In genomic region chr7:139516661-139517016, GRCm38 (mm10) we compare ENCODE assay signal across 18 mouse cellular contexts.
DNase-seq lines count a peak whose midpoint lies in the region; ATAC-seq and TF ChIP-seq lines count a peak whose summit lies in the region.
"Had no signal": no experiment of that assay in that cellular context is flagged by ENCODE, and none has a peak within 500 bp of the region (broad histone marks: within the 10 kb centered on the region; RNA-seq: fewer than 3 reads in every experiment).

No protein-coding gene starts in this region.

- no peak overlapping the region for H3K4me3 ChIP-seq in heart, embryonic 11.5 days (ENCODE audit: low read depth, low read length)
- no peak overlapping the region for H3K4me3 ChIP-seq in heart, postnatal 0 days (ENCODE audit: low read depth, low read length)
- no peak overlapping the region for H3K4me3 ChIP-seq in heart, embryonic 10.5 days
- H3K4me3 ChIP-seq in limb, embryonic 15.5 days: no peak overlapping the region
- H3K4me3 ChIP-seq: embryonic facial prominence, embryonic 15.5 days; hindbrain, embryonic 12.5 days; neural tube, embryonic 15.5 days had no signal

- no peak for TF ChIP-seq CTCF in heart, postnatal 0 days (IDR thresholded peaks at IDR 0.05; ENCODE audit: low read depth)
- no peak for TF ChIP-seq CTCF in Patski (IDR thresholded peaks at IDR 0.05)

- 84% methylated on average over 5 of the region's 5 CpGs for WGBS in heart, embryonic 11.5 days (ENCODE audit: insufficient replicate concordance)
- WGBS in heart, postnatal 0 days: 50% methylated on average over 5 of the region's 5 CpGs
- 94% methylated on average over 5 of the region's 5 CpGs for WGBS in heart, embryonic 10.5 days
- 71% methylated on average over 5 of the region's 5 CpGs for WGBS in limb, embryonic 15.5 days

- 0 out of 2 replicates have a peak, but pooled peaks have one; percentile 43 for ATAC-seq in heart, embryonic 11.5 days (replicated peaks; ENCODE audit: insufficient number of reproducible peaks, low FRiP score, low TSS enrichment)
- peak; percentile 63 for ATAC-seq in heart, postnatal 0 days (ENCODE audit: insufficient read depth, low read depth)
- ATAC-seq in Patski: peak; percentile 58
- no peak for ATAC-seq in limb, embryonic 15.5 days (ENCODE audit: insufficient number of reproducible peaks, low FRiP score, low TSS enrichment, low read depth)
- ATAC-seq: CD4-positive, CD25-positive, alpha-beta regulatory T cell, adult 4 months; liver, postnatal 0 days; midbrain, embryonic 16.5 days had no signal

- no peaks in the 10 kb centered on the region for H3K27me3 ChIP-seq in heart, embryonic 11.5 days (ENCODE audit: control insufficient read depth, insufficient read depth, low read length)
- H3K27me3 ChIP-seq in heart, postnatal 0 days (ENCODE audit: control insufficient read depth, insufficient read depth, low read length): no peaks in the 10 kb centered on the region
- no peaks in the 10 kb centered on the region for H3K27me3 ChIP-seq in heart, embryonic 10.5 days (ENCODE audit: insufficient read depth, poor library complexity, severe bottlenecking)
- H3K27me3 ChIP-seq in Patski: no peaks in the 10 kb centered on the region
- H3K27me3 ChIP-seq in limb, embryonic 15.5 days: no peaks in the 10 kb centered on the region
- H3K27me3 ChIP-seq: embryonic facial prominence, embryonic 15.5 days had no signal

- H3K36me3 ChIP-seq in heart, embryonic 11.5 days (ENCODE audit: control insufficient read depth, insufficient read depth, low read length): peaks cover 3% of the 10 kb centered on the region; the same call in 1 of the 2 replicates
- peaks cover 59% of the 10 kb centered on the region for H3K36me3 ChIP-seq in heart, postnatal 0 days (replicated peaks; ENCODE audit: control insufficient read depth, insufficient read depth, low read length)
- H3K36me3 ChIP-seq in heart, embryonic 10.5 days: peaks cover 51% of the 10 kb centered on the region
- H3K36me3 ChIP-seq in limb, embryonic 15.5 days: peaks cover 6% of the 10 kb centered on the region; the same call in 1 of the 2 replicates
- H3K36me3 ChIP-seq: neural tube, embryonic 15.5 days had no signal

- TF ChIP-seq EP300 in heart, postnatal 0 days (IDR thresholded peaks at IDR 0.05; ENCODE audit: low read depth): no peak

- H3K4me1 ChIP-seq in heart, embryonic 11.5 days (ENCODE audit: control insufficient read depth, insufficient read depth, low read length): no peaks in the 10 kb centered on the region
- peaks cover 7% of the 10 kb centered on the region; the same call in 1 of the 2 replicates for H3K4me1 ChIP-seq in heart, postnatal 0 days (ENCODE audit: control insufficient read depth, insufficient read depth)
- peaks cover 6% of the 10 kb centered on the region; the same call in 1 of the 2 replicates for H3K4me1 ChIP-seq in heart, embryonic 10.5 days
- H3K4me1 ChIP-seq in limb, embryonic 15.5 days: peaks cover 20% of the 10 kb centered on the region

- DNase-seq in heart, adult 9 months (ENCODE audit: low spot score in 2 of 2): no peak
- DNase-seq in heart, postnatal 0 days (ENCODE audit: low spot score): no peak
- no peak for DNase-seq in heart, embryonic 10.5 days (ENCODE audit: low spot score)
- DNase-seq in Patski (ENCODE audit: low read depth, low spot score): no peak
- DNase-seq in layer of hippocampus, postnatal 10 days (ENCODE audit: low spot score in 2 of 2): no peak
- DNase-seq in right cerebral cortex, postnatal 4 days: no peak
- DNase-seq: cerebellum, adult 9-11 months; forebrain, postnatal 0 days; liver, postnatal 0 days had no signal

- in situ Hi-C loops in Patski (cut with MboI; ENCODE audit: low pct_unique_long_range_greater_than_20kb): no loop called here

- CTCF ChIA-PET in Patski (lab: Charles Lee): interaction anchor here (1.3 kb wide), 1 partner anchor 23 kb away, joined by 4 read pairs; no protein-coding TSS in a partner anchor

- no peaks in the 10 kb centered on the region for H3K9me3 ChIP-seq in heart, embryonic 11.5 days (replicated peaks; ENCODE audit: control insufficient read depth, low read length)
- no peaks in the 10 kb centered on the region for H3K9me3 ChIP-seq in heart, postnatal 0 days (replicated peaks; ENCODE audit: control insufficient read depth, low read length)
- H3K9me3 ChIP-seq in heart, embryonic 10.5 days: no peaks in the 10 kb centered on the region
- H3K9me3 ChIP-seq in limb, embryonic 15.5 days: no peaks in the 10 kb centered on the region
- H3K9me3 ChIP-seq: embryonic facial prominence, embryonic 15.5 days; hindbrain, embryonic 12.5 days; neural tube, embryonic 15.5 days had no signal

- H3K9ac ChIP-seq in heart, embryonic 11.5 days (ENCODE audit: low read depth, low read length): no peak overlapping the region
- H3K9ac ChIP-seq in heart, postnatal 0 days (replicated peaks; ENCODE audit: low read depth, low read length): no peak overlapping the region
- H3K9ac ChIP-seq in limb, embryonic 15.5 days: no peak overlapping the region
- H3K9ac ChIP-seq: embryonic facial prominence, embryonic 15.5 days; forebrain, postnatal 0 days; hindbrain, embryonic 12.5 days; liver, postnatal 0 days; neural tube, embryonic 15.5 days had no signal

- H3K27ac ChIP-seq in heart, embryonic 11.5 days (ENCODE audit: low read depth, low read length): no peak overlapping the region
- H3K27ac ChIP-seq in heart, postnatal 0 days (ENCODE audit: low read depth): peak overlapping the region; percentile 62
- H3K27ac ChIP-seq in heart, embryonic 10.5 days: no peak overlapping the region
- peak overlapping the region; percentile 38; the same call in 1 of the 2 replicates for H3K27ac ChIP-seq in limb, embryonic 15.5 days
- H3K27ac ChIP-seq: embryonic facial prominence, embryonic 15.5 days; hindbrain, embryonic 12.5 days; macrophage; neural tube, embryonic 15.5 days had no signal

- POLR2A ChIA-PET in Patski (lab: Charles Lee): interaction anchor here (1.1 to 1.3 kb wide), 2 partner anchors 12 to 51 kb away, joined by 3 read pairs; no protein-coding TSS in a partner anchor

- H3K4me2 ChIP-seq in heart, embryonic 11.5 days: no peak overlapping the region
- H3K4me2 ChIP-seq in heart, postnatal 0 days (ENCODE audit: low read depth, low read length): no peak overlapping the region
- H3K4me2 ChIP-seq in limb, embryonic 15.5 days: no peak overlapping the region
- H3K4me2 ChIP-seq: embryonic facial prominence, embryonic 15.5 days; hindbrain, embryonic 12.5 days; liver, embryonic 11.5 days; neural tube, embryonic 15.5 days had no signal

Comparison
In these comparisons a context has a peak if more than half of its experiments do, and no peak if none do; other contexts are left out.
1. H3K27ac ChIP-seq: peak in heart, postnatal 0 days (single experiment) and limb, embryonic 15.5 days (single experiment); none in heart, embryonic 11.5 days (single experiment) and heart, embryonic 10.5 days (single experiment).